Mouse (Mus musculus) kidney, adult 2 months (tissue): ENCODE measurements at regions not wholly inside any gene's neighbourhood (a gene's known extent, or its start where the extent isn't known, plus 50 kb on each side); places are given as distances from the start of the nearest gene placed in this dataset.

ENCODE experiments used
- DNase-seq: peaks from one replicate; pipeline ENCODE4 v3.0.0; 2021
- H3K27ac ChIP-seq: fragments of 200-500 bp; 2 replicates; pipeline ENCODE4 v1.5.1; 2012; ENCODE audit warnings: low read depth, low read length, control low read depth, inconsistent platforms; ENCODE audit not compliant: insufficient read depth
- H3K27me3 ChIP-seq: fragments of 200-500 bp; replicated peaks from 2 replicates; pipeline ENCODE4 v1.6.1; 2012; ENCODE audit warnings: mild to moderate bottlenecking, moderate library complexity, low read length, inconsistent platforms; ENCODE audit not compliant: control insufficient read depth, insufficient read depth
- H3K36me3 ChIP-seq: fragments of 200-500 bp; 2 replicates; pipeline ENCODE4 v1.6.1; 2012; ENCODE audit warnings: mild to moderate bottlenecking, moderate library complexity, low read length, inconsistent platforms; ENCODE audit not compliant: control insufficient read depth, insufficient read depth
- H3K4me1 ChIP-seq: fragments of 200-500 bp; 2 replicates; pipeline ENCODE4 v1.6.1; 2011; ENCODE audit warnings: low read length; ENCODE audit not compliant: control insufficient read depth, insufficient read depth
- H3K4me3 ChIP-seq: fragments of 200-500 bp; 2 replicates; pipeline ENCODE4 v1.5.1; 2011; ENCODE audit warnings: mild to moderate bottlenecking, low read depth, low read length, control low read depth; ENCODE audit not compliant: insufficient read depth
- CTCF ChIP-seq: fragments of 200-500 bp; conservative IDR thresholded peaks from 2 replicates; pipeline ENCODE4 v1.5.1; 2011; ENCODE audit warnings: low read depth, mild to moderate bottlenecking, control low read depth, low read length, moderate library complexity, mixed read lengths; ENCODE audit not compliant: insufficient read depth, insufficient read length
- POLR2A ChIP-seq: fragments of 200-500 bp; IDR thresholded peaks from one replicate; pipeline ENCODE4 v1.6.1; 2011; ENCODE audit warnings: low read depth, low read length, control low read depth
- WGBS: fragments of 180-500 bp; shearing (Covaris S2); methylation state at CpG from one replicate; pipeline ENCODE4 v1.1.7; 2018; 5-methylcytosine and 5-hydroxymethylcytosine counted together

- Histone ChIP-seq H3K36me3 (no peaks in the 10 kb centered on the region), H3K4me1 (no peaks in the 10 kb centered on the region), H3K27ac (no peak overlapping the region), H3K4me3 (no peak overlapping the region), H3K27me3 (no peaks in the 10 kb centered on the region)
- no peak for DNase-seq
- TF ChIP-seq POLR2A (no peak), CTCF (no peak)
- 84% methylated on average over 2 of the region's 2 CpGs for WGBS
Measured at GRCm38 (mm10) chr10:91535392-91535791, 354.3 kb upstream of the Tmpo start.

GRCm38 (mm10) chr10:91528305-91528704 is 347.2 kb upstream of the Tmpo start:
- Histone ChIP-seq H3K27ac (no peak overlapping the region), H3K4me1 (no peaks in the 10 kb centered on the region), H3K27me3 (no peaks in the 10 kb centered on the region), H3K36me3 (no peaks in the 10 kb centered on the region), H3K4me3 (no peak overlapping the region)
- TF ChIP-seq CTCF (0 out of 2 replicates have a peak, but pooled peaks have one; percentile 8), POLR2A (no peak)
- WGBS, result 88% methylated on average over 2 of the region's 2 CpGs
- DNase-seq, result no peak

GRCm38 (mm10) chr10:91521168-91521567 is 340.1 kb upstream of the Tmpo start:
- Histone ChIP-seq H3K4me1 (no peaks in the 10 kb centered on the region), H3K4me3 (no peak overlapping the region), H3K27ac (no peak overlapping the region), H3K27me3 (no peaks in the 10 kb centered on the region), H3K36me3 (no peaks in the 10 kb centered on the region)
- DNase-seq, result no peak
- TF ChIP-seq CTCF, result no peak
- TF ChIP-seq POLR2A, result no peak
- WGBS, result 93% methylated on average over 2 of the region's 2 CpGs

- Histone ChIP-seq H3K36me3 (no peaks in the 10 kb centered on the region), H3K4me1 (no peaks in the 10 kb centered on the region), H3K27me3 (no peaks in the 10 kb centered on the region), H3K27ac (no peak overlapping the region), H3K4me3 (no peak overlapping the region)
- TF ChIP-seq POLR2A (no peak), CTCF (no peak)
- DNase-seq, result no peak
- 67% methylated on average over 2 of the region's 2 CpGs for WGBS
Measured at GRCm38 (mm10) chr10:91515021-91515371, 333.9 kb upstream of the Tmpo start.

- no peak overlapping the region for H3K4me3 ChIP-seq
- no peaks in the 10 kb centered on the region for H3K36me3 ChIP-seq
- H3K27me3 ChIP-seq, result no peaks in the 10 kb centered on the region
- WGBS, result 85% methylated on average over 9 of the region's 9 CpGs
- H3K27ac ChIP-seq, result no peak overlapping the region
- TF ChIP-seq CTCF, result no peak
- TF ChIP-seq POLR2A, result no peak
- DNase-seq, result no peak
- no peaks in the 10 kb centered on the region for H3K4me1 ChIP-seq
Measured at GRCm38 (mm10) chr10:91514163-91515020, 333.3 kb upstream of the Tmpo start.

GRCm38 (mm10) chr10:91507038-91507437 is 325.9 kb upstream of the Tmpo start:
- no peak for TF ChIP-seq POLR2A
- no peak for TF ChIP-seq CTCF
- Histone ChIP-seq H3K4me3 (no peak overlapping the region), H3K4me1 (no peaks in the 10 kb centered on the region), H3K27ac (no peak overlapping the region), H3K27me3 (no peaks in the 10 kb centered on the region), H3K36me3 (no peaks in the 10 kb centered on the region)
- no peak for DNase-seq
- WGBS, result 76% methylated on average over 7 of the region's 7 CpGs

- H3K27ac ChIP-seq, result no peak overlapping the region
- no peaks in the 10 kb centered on the region for H3K27me3 ChIP-seq
- 46% methylated on average over 12 of the region's 12 CpGs for WGBS
- TF ChIP-seq CTCF (no peak), POLR2A (no peak)
- DNase-seq, result no peak
- no peak overlapping the region for H3K4me3 ChIP-seq
- no peaks in the 10 kb centered on the region for H3K36me3 ChIP-seq
- no peaks in the 10 kb centered on the region for H3K4me1 ChIP-seq
Measured at GRCm38 (mm10) chr10:91504891-91505290, 323.8 kb upstream of the Tmpo start.
